13 mouse cellular contexts compared by ENCODE assay signal in the genomic region with DNA sequence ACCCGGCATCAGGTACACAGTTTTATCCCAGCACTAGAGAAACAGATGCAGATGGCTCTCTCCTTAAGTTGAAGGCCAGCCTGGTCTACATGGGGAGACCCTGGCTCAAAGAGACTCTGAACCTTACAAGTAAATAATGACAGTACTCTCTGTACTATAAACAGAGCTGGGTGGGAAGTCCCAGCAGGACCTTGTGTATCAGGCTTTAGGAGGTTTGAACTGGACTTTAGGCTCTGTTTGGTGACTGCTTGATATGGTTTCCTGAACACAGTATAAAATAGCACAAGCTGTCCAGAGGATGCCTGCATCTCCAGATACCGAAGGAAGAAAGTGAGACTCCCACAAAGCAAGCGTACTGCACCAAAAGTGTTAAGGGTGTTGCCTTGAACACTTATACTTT. TPM values are rescaled to one million over a fixed set of nuclear protein-coding genes. Genes with fewer than 3 reads are reported as not detected.
DNase-seq lines count a peak whose midpoint lies in the region; ATAC-seq and TF ChIP-seq lines count a peak whose summit lies in the region.
"Had no signal": no experiment of that assay in that cellular context is flagged by ENCODE, and none has a peak within 500 bp of the region (broad histone marks: within the 10 kb centered on the region; RNA-seq: fewer than 3 reads in every experiment).

No protein-coding gene starts in this region.

- no peaks in the 10 kb centered on the region for H3K9me3 ChIP-seq in limb, embryonic 12.5 days
- H3K9me3 ChIP-seq in limb, embryonic 10.5 days (replicated peaks): no peaks in the 10 kb centered on the region
- no peaks in the 10 kb centered on the region for H3K9me3 ChIP-seq in forebrain, embryonic 13.5 days (replicated peaks)
- H3K9me3 ChIP-seq in intestine, embryonic 15.5 days: no peaks in the 10 kb centered on the region

- peaks cover 55% of the 10 kb centered on the region for H3K79me2 ChIP-seq in myocyte (ENCODE audit: control insufficient read depth, insufficient read depth)

- H3K4me1 ChIP-seq in limb, embryonic 12.5 days (replicated peaks): peaks cover 30% of the 10 kb centered on the region
- peaks cover 25% of the 10 kb centered on the region for H3K4me1 ChIP-seq in limb, embryonic 10.5 days
- peaks cover 34% of the 10 kb centered on the region for H3K4me1 ChIP-seq in forebrain, embryonic 13.5 days
- peaks cover 15% of the 10 kb centered on the region for H3K4me1 ChIP-seq in intestine, embryonic 15.5 days (replicated peaks)

- TF ChIP-seq POLR2A in myocyte (IDR thresholded peaks at IDR 0.05; ENCODE audit: insufficient read length, low read depth): no peak

- H3K9ac ChIP-seq in limb, embryonic 12.5 days (replicated peaks): no peak overlapping the region
- 0 out of 2 replicates have a peak overlapping the region, but pooled peaks have one; percentile 91 for H3K9ac ChIP-seq in forebrain, embryonic 13.5 days
- H3K9ac ChIP-seq in intestine, embryonic 15.5 days: no peak overlapping the region

- DNase-seq in limb, embryonic 10.5 days (ENCODE audit: low spot score): no peak
- no peak for DNase-seq in layer of hippocampus, postnatal 14 days (ENCODE audit: low spot score in 2 of 2)
- DNase-seq in testis, postnatal 14 days (ENCODE audit: low spot score): no peak
- DNase-seq: heart, postnatal 10 days; layer of hippocampus, adult 9-11 months; lung, postnatal 14 days had no signal

- WGBS in limb, embryonic 12.5 days: 90% methylated on average over 3 of the region's 3 CpGs
- WGBS in limb, embryonic 10.5 days: 96% methylated on average over 3 of the region's 3 CpGs
- 96% methylated on average over 3 of the region's 3 CpGs for WGBS in forebrain, embryonic 13.5 days
- 86% methylated on average over 3 of the region's 3 CpGs for WGBS in intestine, embryonic 15.5 days

- ATAC-seq in limb, embryonic 12.5 days (ENCODE audit: insufficient number of reproducible peaks, insufficient read depth, low FRiP score, low TSS enrichment, low read depth): no peak
- no peak for ATAC-seq in forebrain, embryonic 13.5 days
- no peak for ATAC-seq in intestine, embryonic 15.5 days
- no peak for ATAC-seq in cerebellum, adult (ENCODE audit: insufficient number of reproducible peaks, low FRiP score, low TSS enrichment)
- ATAC-seq: activated CD4-positive, CD25-positive, alpha-beta regulatory T cell, adult 4 months had no signal

- H3K36me3 ChIP-seq in limb, embryonic 12.5 days: peaks cover 25% of the 10 kb centered on the region
- peaks cover 36% of the 10 kb centered on the region for H3K36me3 ChIP-seq in limb, embryonic 10.5 days
- H3K36me3 ChIP-seq in forebrain, embryonic 13.5 days (ENCODE audit: poor library complexity, severe bottlenecking): peaks cover 29% of the 10 kb centered on the region
- no peaks in the 10 kb centered on the region for H3K36me3 ChIP-seq in intestine, embryonic 15.5 days
- no peaks in the 10 kb centered on the region for H3K36me3 ChIP-seq in myocyte (ENCODE audit: control insufficient read depth, insufficient read depth)

- H3K27ac ChIP-seq in limb, embryonic 12.5 days: no peak overlapping the region
- no peak overlapping the region for H3K27ac ChIP-seq in limb, embryonic 10.5 days
- no peak overlapping the region for H3K27ac ChIP-seq in forebrain, embryonic 13.5 days
- H3K27ac ChIP-seq in intestine, embryonic 15.5 days: no peak overlapping the region

- peak overlapping the region; percentile 81; the same call in 1 of the 2 replicates for H3K4me2 ChIP-seq in limb, embryonic 12.5 days
- H3K4me2 ChIP-seq in forebrain, embryonic 13.5 days: peak overlapping the region; percentile 85
- H3K4me2 ChIP-seq in intestine, embryonic 15.5 days (replicated peaks): peak overlapping the region; percentile 82; the same call in 1 of the 2 replicates
- peak overlapping the region; percentile 73 for H3K4me2 ChIP-seq in myocyte (ENCODE audit: low read depth)

- H3K4me3 ChIP-seq in limb, embryonic 12.5 days (replicated peaks): peak overlapping the region; percentile 95
- no peak overlapping the region for H3K4me3 ChIP-seq in limb, embryonic 10.5 days
- H3K4me3 ChIP-seq in forebrain, embryonic 13.5 days: peak overlapping the region; percentile 95
- 0 out of 2 replicates have a peak overlapping the region, but pooled peaks have one; percentile 94 for H3K4me3 ChIP-seq in intestine, embryonic 15.5 days (replicated peaks)
- H3K4me3 ChIP-seq in myocyte: no peak overlapping the region

- no peak overlapping the region for H3ac ChIP-seq in myocyte (ENCODE audit: control insufficient read depth, insufficient read length)

- no peaks in the 10 kb centered on the region for H3K27me3 ChIP-seq in limb, embryonic 12.5 days
- H3K27me3 ChIP-seq in limb, embryonic 10.5 days (ENCODE audit: low read depth, poor library complexity, severe bottlenecking): no peaks in the 10 kb centered on the region
- H3K27me3 ChIP-seq in forebrain, embryonic 13.5 days: no peaks in the 10 kb centered on the region
- H3K27me3 ChIP-seq in intestine, embryonic 15.5 days (replicated peaks): no peaks in the 10 kb centered on the region
- H3K27me3 ChIP-seq in myocyte (ENCODE audit: control insufficient read depth, insufficient read depth, insufficient read length): no peaks in the 10 kb centered on the region

TF ChIP-seq in myocyte, 11 proteins besides CTCF, POLR2A, EP300 and RAD21:
- no peak for TF ChIP-seq E2F4 (IDR thresholded peaks at IDR 0.05; ENCODE audit: insufficient read depth)
- TF ChIP-seq CEBPB (IDR thresholded peaks at IDR 0.05; ENCODE audit: insufficient read depth, poor library complexity, severe bottlenecking): no peak
- no peak for TF ChIP-seq SRF (IDR thresholded peaks at IDR 0.05; ENCODE audit: control insufficient read depth, insufficient read length, low read depth)
- no peak for TF ChIP-seq TCF12 (IDR thresholded peaks at IDR 0.05; ENCODE audit: insufficient read depth, poor library complexity, severe bottlenecking)
- no peak for TF ChIP-seq MYOG (IDR thresholded peaks at IDR 0.05; ENCODE audit: control insufficient read depth in 1 of 3, insufficient read depth in 1 of 3, insufficient read length in 2 of 3, low read depth in 2 of 3)
- no peak for TF ChIP-seq POLR2AphosphoS2 (IDR thresholded peaks at IDR 0.05; ENCODE audit: insufficient read length, low read depth)
- no peak for TF ChIP-seq USF1 (IDR thresholded peaks at IDR 0.05; ENCODE audit: low read depth)
- no peak for TF ChIP-seq MAX (IDR thresholded peaks at IDR 0.05; ENCODE audit: low read depth)
- no peak for TF ChIP-seq TCF3 (IDR thresholded peaks at IDR 0.05; ENCODE audit: insufficient read length, low read depth)
- no peak for TF ChIP-seq REST (IDR thresholded peaks at IDR 0.05; ENCODE audit: insufficient read depth, insufficient read length)
- no peak for TF ChIP-seq MYOD1 (IDR thresholded peaks at IDR 0.05; ENCODE audit: control insufficient read depth in 1 of 3, insufficient read length in 2 of 3, low read depth in 2 of 3)
TF ChIP-seq in myocyte: peak in this region for 0.

RNA-seq across cellular contexts. Expression of a gene that starts 1.8 kb away (rescaled TPM):
- 16.1 and 16.7 TPM in 2 replicates for polyA plus RNA-seq in limb, embryonic 12.5 days (2016; fragmentation: Nextera tagmentation; extraction: Ambion mirVana)
- 12.1 and 14.0 TPM in 2 replicates for polyA plus RNA-seq in limb, embryonic 10.5 days (2016; fragmentation: Nextera tagmentation; extraction: Ambion mirVana)
- 11.5 and 13.0 TPM in 2 replicates for polyA plus RNA-seq in forebrain, embryonic 13.5 days (2015; fragmentation: Nextera tagmentation; extraction: Ambion mirVana)
- polyA plus RNA-seq in intestine, embryonic 15.5 days (2015; fragmentation: Nextera tagmentation; extraction: Ambion mirVana): 12.6 and 13.0 TPM in 2 replicates
- polyA plus RNA-seq in myocyte (2012; fragmentation: generic; extraction: Trizol): 20.0 TPM
- 10 to 100 TPM; 40.4 to 44.7 TPM for total RNA-seq in layer of hippocampus, postnatal 14 days (2021)

RNA-seq across cellular contexts. Expression of a gene that starts 2.2 kb away (rescaled TPM):
- 34.6 and 36.2 TPM in 2 replicates for polyA plus RNA-seq in limb, embryonic 12.5 days (2016; fragmentation: Nextera tagmentation; extraction: Ambion mirVana)
- 36.8 and 41.2 TPM in 2 replicates for polyA plus RNA-seq in limb, embryonic 10.5 days (2016; fragmentation: Nextera tagmentation; extraction: Ambion mirVana)
- 28.9 and 32.2 TPM in 2 replicates for polyA plus RNA-seq in forebrain, embryonic 13.5 days (2015; fragmentation: Nextera tagmentation; extraction: Ambion mirVana)
- 29.4 and 29.5 TPM in 2 replicates for polyA plus RNA-seq in intestine, embryonic 15.5 days (2015; fragmentation: Nextera tagmentation; extraction: Ambion mirVana)
- 17.4 TPM for polyA plus RNA-seq in myocyte (2012; fragmentation: generic; extraction: Trizol)
- total RNA-seq in layer of hippocampus, postnatal 14 days (2021): 10 to 100 TPM; 17.3 to 17.5 TPM

RNA-seq across cellular contexts. Expression of a gene that starts 19.0 kb away (rescaled TPM):
- 0.09 TPM in 1 of 2 replicates, not detected in the other for polyA plus RNA-seq in limb, embryonic 12.5 days (2016; fragmentation: Nextera tagmentation; extraction: Ambion mirVana)
- 0.05 and 0.09 TPM in 2 replicates for polyA plus RNA-seq in limb, embryonic 10.5 days (2016; fragmentation: Nextera tagmentation; extraction: Ambion mirVana)
- 1.0 and 1.7 TPM in 2 replicates for polyA plus RNA-seq in forebrain, embryonic 13.5 days (2015; fragmentation: Nextera tagmentation; extraction: Ambion mirVana)
- 0.70 and 0.97 TPM in 2 replicates for polyA plus RNA-seq in intestine, embryonic 15.5 days (2015; fragmentation: Nextera tagmentation; extraction: Ambion mirVana)
- polyA plus RNA-seq in myocyte (2012; fragmentation: generic; extraction: Trizol): 0.02 TPM
- total RNA-seq in layer of hippocampus, postnatal 14 days (2021): 1 to 10 TPM; 1.9 to 3.3 TPM
- total RNA-seq: gastrocnemius, adult 8-10 months; heart, postnatal 10 days had no signal

Comparison
In these comparisons a context has a peak if more than half of its experiments do, and no peak if none do; other contexts are left out.
1. H3K4me3 ChIP-seq: peak in limb, embryonic 12.5 days (single experiment), forebrain, embryonic 13.5 days (single experiment) and intestine, embryonic 15.5 days (single experiment); none in limb, embryonic 10.5 days (single experiment) and myocyte (single experiment).
2. Peak in every context shown above with its lines, with median percentiles within 50 percentile points of each other: H3K4me2 ChIP-seq.